Mouse (Mus musculus) MEL (cell line): ENCODE measurements around the gene Arhgef33. TPM values are rescaled to one million over a fixed set of nuclear protein-coding genes. Genes with fewer than 3 reads are reported as not detected.

Experiments used
- DNase-seq: peaks from one replicate; pipeline ENCODE4 v3.0.0; 2011; ENCODE audit warnings: low read depth, low spot score
- H3K27ac ChIP-seq: 2 replicates; pipeline ENCODE4 v1.5.1; 2012; ENCODE audit warnings: low read depth, mild to moderate bottlenecking, control low read depth, low read length, moderate library complexity; ENCODE audit not compliant: control insufficient read depth
- H3K27me3 ChIP-seq, 2 experiments: fragments of 150-350 bp in 1 of 2; sonication (generic) in 1 of 2; 2 replicates each; pipeline ENCODE4 v1.6.1; 2012; ENCODE audit warnings: low read length in 2 of 2, mild to moderate bottlenecking in 2 of 2, improper control_type of control experiment in 1 of 2, moderate library complexity in 1 of 2; ENCODE audit not compliant: insufficient read depth in 2 of 2, control insufficient read depth in 1 of 2
- H3K36me3 ChIP-seq, 2 experiments: 2 replicates each; pipeline ENCODE4 v1.6.1; 2012 to 2014; ENCODE audit warnings: low read length in 2 of 2, improper control_type of control experiment in 1 of 2, inconsistent platforms in 1 of 2, mild to moderate bottlenecking in 1 of 2; ENCODE audit not compliant: insufficient read depth in 2 of 2, control insufficient read depth in 1 of 2
- H3K4me1 ChIP-seq, 2 experiments: fragments of 150-350 bp in 1 of 2; sonication (generic) in 1 of 2; 2 replicates each; pipeline ENCODE4 v1.6.1; 2012; ENCODE audit warnings: low read length in 2 of 2, improper control_type of control experiment in 1 of 2, mild to moderate bottlenecking in 1 of 2; ENCODE audit not compliant: insufficient read depth in 2 of 2, control insufficient read depth in 1 of 2
- H3K4me3 ChIP-seq, 2 experiments: fragments of 150-350 bp in 1 of 2; sonication (generic) in 1 of 2; 2 replicates each; pipeline ENCODE4 v1.5.1; 2012; ENCODE audit warnings: low read depth in 2 of 2, low read length in 2 of 2, mild to moderate bottlenecking in 2 of 2, moderate library complexity in 2 of 2, control low read depth in 1 of 2, improper control_type of control experiment in 1 of 2; ENCODE audit not compliant: control insufficient read depth in 1 of 2, insufficient read depth in 1 of 2
- H3K79me2 ChIP-seq: 2 replicates; pipeline ENCODE4 v1.6.1; 2012; ENCODE audit warnings: mild to moderate bottlenecking, low read length, moderate library complexity; ENCODE audit not compliant: control insufficient read depth, poor library complexity, insufficient read depth
- H3K9ac ChIP-seq: 2 replicates; pipeline ENCODE4 v1.6.1; 2012; ENCODE audit warnings: low read depth, mild to moderate bottlenecking, control low read depth, low read length, moderate library complexity; ENCODE audit not compliant: control insufficient read depth, poor library complexity, severe bottlenecking
- H3K9me3 ChIP-seq: fragments of 150-350 bp; sonication (generic); replicated peaks from 2 replicates; pipeline ENCODE4 v1.6.1; 2012; ENCODE audit warnings: mild to moderate bottlenecking, low read length, improper control_type of control experiment, moderate library complexity; ENCODE audit not compliant: insufficient read depth
- BHLHE40 ChIP-seq: IDR thresholded peaks from 2 replicates; pipeline ENCODE4 v1.6.1; 2012; ENCODE audit warnings: low read depth, mild to moderate bottlenecking, inconsistent platforms, low read length, improper control_type of control experiment, borderline replicate concordance
- CHD1 ChIP-seq: IDR thresholded peaks from 2 replicates; pipeline ENCODE4 v1.6.1; 2012; ENCODE audit warnings: low read depth, mild to moderate bottlenecking, inconsistent platforms, low read length, improper control_type of control experiment
- ELF1 ChIP-seq: IDR thresholded peaks from 2 replicates; pipeline ENCODE4 v1.6.1; 2014; ENCODE audit warnings: low read depth, mild to moderate bottlenecking, inconsistent platforms, low read length, improper control_type of control experiment, moderate library complexity
- MAX ChIP-seq: IDR thresholded peaks from 2 replicates; pipeline ENCODE4 v1.6.1; 2011; ENCODE audit warnings: low read length, improper control_type of control experiment
- MAZ ChIP-seq: IDR thresholded peaks from 2 replicates; pipeline ENCODE4 v1.6.1; 2012; ENCODE audit warnings: low read depth, mild to moderate bottlenecking, inconsistent platforms, low read length, improper control_type of control experiment
- MEF2A ChIP-seq: IDR thresholded peaks from 2 replicates; pipeline ENCODE4 v1.6.1; 2014; ENCODE audit warnings: low read depth, mild to moderate bottlenecking, inconsistent platforms, low read length, improper control_type of control experiment; ENCODE audit not compliant: poor library complexity, insufficient replicate concordance, severe bottlenecking; ENCODE audit errors: extremely low read depth
- MYB ChIP-seq: IDR thresholded peaks from 2 replicates; pipeline ENCODE4 v1.6.1; 2011; ENCODE audit warnings: mild to moderate bottlenecking, low read depth, low read length, improper control_type of control experiment
- POLR2A ChIP-seq, 2 experiments: IDR thresholded peaks; 2 replicates each; pipeline ENCODE4 v1.6.1; 2011 to 2012; ENCODE audit warnings: low read length in 2 of 2, mild to moderate bottlenecking in 2 of 2, control low read depth in 1 of 2, improper control_type of control experiment in 1 of 2, low read depth in 1 of 2, moderate library complexity in 1 of 2; ENCODE audit not compliant: control insufficient read depth in 1 of 2, insufficient read depth in 1 of 2, poor library complexity in 1 of 2
- POLR2AphosphoS5 ChIP-seq: IDR thresholded peaks from 2 replicates; pipeline ENCODE4 v1.6.1; 2012; ENCODE audit warnings: low read depth, borderline replicate concordance, mild to moderate bottlenecking, inconsistent platforms, low read length, moderate library complexity, mixed read lengths
- RAD21 ChIP-seq: IDR thresholded peaks from 2 replicates; pipeline ENCODE4 v1.6.1; 2011; ENCODE audit warnings: mild to moderate bottlenecking, low read depth, low read length, improper control_type of control experiment
- TCF12 ChIP-seq: IDR thresholded peaks from 2 replicates; pipeline ENCODE4 v1.6.1; 2014; ENCODE audit warnings: low read depth, mild to moderate bottlenecking, inconsistent platforms, low read length, improper control_type of control experiment, moderate library complexity
- UBTF ChIP-seq: IDR thresholded peaks from 2 replicates; pipeline ENCODE4 v1.6.1; 2012; ENCODE audit warnings: low read depth, mild to moderate bottlenecking, inconsistent platforms, low read length, improper control_type of control experiment, moderate library complexity, borderline replicate concordance; ENCODE audit not compliant: insufficient read depth
- USF1 ChIP-seq: IDR thresholded peaks from 2 replicates; pipeline ENCODE4 v1.6.1; 2014; ENCODE audit warnings: low read depth, mild to moderate bottlenecking, inconsistent platforms, low read length, improper control_type of control experiment, moderate library complexity
- USF2 ChIP-seq, 2 experiments: IDR thresholded peaks; 2 replicates each; pipeline ENCODE4 v1.6.1; 2011 to 2012; ENCODE audit warnings: improper control_type of control experiment in 2 of 2, low read length in 2 of 2, borderline replicate concordance in 1 of 2, inconsistent platforms in 1 of 2, low read depth in 1 of 2, mild to moderate bottlenecking in 1 of 2; ENCODE audit not compliant: insufficient read depth in 1 of 2
- ZC3H11A ChIP-seq: IDR thresholded peaks from 2 replicates; pipeline ENCODE4 v1.6.1; 2012; ENCODE audit warnings: low read depth, mild to moderate bottlenecking, inconsistent platforms, low read length, improper control_type of control experiment
- ZNF384 ChIP-seq: IDR thresholded peaks from 2 replicates; pipeline ENCODE4 v1.6.1; 2012; ENCODE audit warnings: low read depth, mild to moderate bottlenecking, inconsistent platforms, low read length, improper control_type of control experiment
- polyA plus RNA-seq, 2 experiments: library from polyadenylated mRNA; stranded (reverse) in 1 of 2; unstranded in 1 of 2; fragments of >175 nt in 1 of 2; fragments of >200 nt in 1 of 2; gene quantifications; 2 replicates each; pipeline versions ENCODE4 v1.2.1 to v1.2.4; 2012; ENCODE audit warnings: low replicate concordance in 2 of 2, low read depth in 1 of 2; ENCODE audit not compliant: insufficient read length in 2 of 2, insufficient read depth in 1 of 2, missing spikeins in 1 of 2
- total RNA-seq: library from RNA; depleted of rRNA; stranded (reverse); fragments of 300-350 nt; gene quantifications from 2 replicates; pipeline ENCODE4 v1.2.3, GENCODE M21; 2012

Arhgef33 gene
- total and polyA plus RNA-seq, 3 experiments: 0.08 TPM; not detected in 2

- H3K4me1 ChIP-seq: no peaks in the 10 kb centered on the region
- H3K9me3 ChIP-seq: no peaks in the 10 kb centered on the region
- no peak overlapping the region for H3K4me3 ChIP-seq
- H3K27me3 ChIP-seq: peaks cover 0 to 3% of the 10 kb centered on the region in 2 experiments; a peak in 2 of 4 replicates
- no peaks in the 10 kb centered on the region for H3K79me2 ChIP-seq
- no peak overlapping the region for H3K9ac ChIP-seq
- no peak overlapping the region for H3K27ac ChIP-seq
- DNase-seq: no peak
- TF ChIP-seq ELF1 (no peak), BHLHE40 (no peak), POLR2AphosphoS5 (no peak), ZNF384 (no peak), POLR2A (IDR thresholded peaks at IDR 0.05; ENCODE audit: control insufficient read depth in 1 of 2, insufficient read depth in 1 of 2, low read depth in 1 of 2, low read length in 2 of 2, poor library complexity in 1 of 2) (no peak), TCF12 (no peak), USF1 (no peak), MEF2A (no peak), MYB (no peak)
- no peaks in the 10 kb centered on the region for H3K36me3 ChIP-seq
These were observed 61.4 kb downstream of the Arhgef33 start for GRCm38 (mm10) chr17:80368606-80369005.

- 0 out of 4 replicates have a peak, but pooled peaks cover 0 to 1% of the 10 kb centered on the region in 2 experiments for H3K27me3 ChIP-seq
- no peak within 1 kb of the TSS for H3K9ac ChIP-seq
- H3K9me3 ChIP-seq: no peaks in the 10 kb centered on the region
- H3K27ac ChIP-seq: no peak within 1 kb of the TSS
- H3K79me2 ChIP-seq: no peaks in the 10 kb centered on the region
- no peak for TF ChIP-seq CHD1
- no peak for TF ChIP-seq USF2 (IDR thresholded peaks at IDR 0.05; ENCODE audit: borderline replicate concordance in 1 of 2, insufficient read depth in 1 of 2, low read depth in 1 of 2, low read length in 2 of 2)
- no peak for TF ChIP-seq UBTF
- TF ChIP-seq ZC3H11A: no peak
- TF ChIP-seq MAZ: no peak
- TF ChIP-seq MAX: no peak
- TF ChIP-seq POLR2AphosphoS5: no peak
- no peak for TF ChIP-seq RAD21
- no peaks in the 10 kb centered on the region for H3K4me1 ChIP-seq
- H3K4me3 ChIP-seq: no peak within 1 kb of the TSS
- H3K36me3 ChIP-seq: no peaks in the 10 kb centered on the region
- no peak for DNase-seq
These were observed 66.0 kb downstream of the Arhgef33 start, which contains the start of gene Gm10190 for GRCm38 (mm10) chr17:80372989-80373725. Gene Gm10190 (minus strand): TSS chr17:80373541.
